Mouse (Mus musculus) kidney, embryonic 15.5 days (tissue): ENCODE data around the gene Dnm3. TPM values are rescaled to one million over a fixed set of nuclear protein-coding genes. Genes with fewer than 3 reads are reported as not detected.

Source experiments
- ATAC-seq: fragments of 200-750 bp; cut with Nextera tagmentation; replicated peaks from 2 replicates; pipeline ENCODE4 v1.8.0; 2017; ENCODE audit warnings: moderate TSS enrichment; ENCODE audit not compliant: low FRiP score
- H3K27ac ChIP-seq: fragments of 300-500 bp; sonication (generic); 2 replicates; pipeline ENCODE4 v1.5.1; 2015; ENCODE audit warnings: mild to moderate bottlenecking, inconsistent platforms
- H3K27me3 ChIP-seq: fragments of 300-500 bp; sonication (generic); 2 replicates; pipeline ENCODE4 v1.6.1; 2015; ENCODE audit warnings: inconsistent platforms
- H3K36me3 ChIP-seq: fragments of 300-500 bp; sonication (generic); 2 replicates; pipeline ENCODE4 v1.6.1; 2015; ENCODE audit warnings: inconsistent platforms
- H3K4me1 ChIP-seq: fragments of 300-500 bp; sonication (generic); 2 replicates; pipeline ENCODE4 v1.6.1; 2015; ENCODE audit warnings: inconsistent platforms
- H3K4me2 ChIP-seq: fragments of 300-500 bp; sonication (generic); 2 replicates; pipeline ENCODE4 v1.6.1; 2015; ENCODE audit warnings: moderate library complexity, mild to moderate bottlenecking, inconsistent platforms
- H3K4me3 ChIP-seq: fragments of 300-500 bp; sonication (generic); replicated peaks from 2 replicates; pipeline ENCODE4 v1.5.1; 2015; ENCODE audit warnings: mild to moderate bottlenecking, inconsistent platforms
- H3K9ac ChIP-seq: fragments of 300-500 bp; sonication (generic); 2 replicates; pipeline ENCODE4 v1.6.1; 2015; ENCODE audit warnings: mild to moderate bottlenecking, inconsistent platforms
- H3K9me3 ChIP-seq: fragments of 300-500 bp; sonication (generic); replicated peaks from 2 replicates; pipeline ENCODE4 v1.6.1; 2016; ENCODE audit warnings: inconsistent platforms
- WGBS: fragments of 180-500 bp; shearing (Covaris S2); methylation state at CpG from one replicate; pipeline ENCODE4 v1.1.7; 2015; ENCODE audit warnings: mixed read lengths; 5-methylcytosine and 5-hydroxymethylcytosine counted together
- polyA plus RNA-seq: library from polyadenylated mRNA; unstranded; fragments of >200 nt; fragmentation: Nextera tagmentation; extraction: Ambion mirVana; gene quantifications from 2 replicates; pipeline ENCODE4 v1.2.1, GENCODE M21; 2015

The Dnm3 gene
- polyA plus RNA-seq, 1 experiment from 2014 or later, result 7.6 TPM

DNA sequence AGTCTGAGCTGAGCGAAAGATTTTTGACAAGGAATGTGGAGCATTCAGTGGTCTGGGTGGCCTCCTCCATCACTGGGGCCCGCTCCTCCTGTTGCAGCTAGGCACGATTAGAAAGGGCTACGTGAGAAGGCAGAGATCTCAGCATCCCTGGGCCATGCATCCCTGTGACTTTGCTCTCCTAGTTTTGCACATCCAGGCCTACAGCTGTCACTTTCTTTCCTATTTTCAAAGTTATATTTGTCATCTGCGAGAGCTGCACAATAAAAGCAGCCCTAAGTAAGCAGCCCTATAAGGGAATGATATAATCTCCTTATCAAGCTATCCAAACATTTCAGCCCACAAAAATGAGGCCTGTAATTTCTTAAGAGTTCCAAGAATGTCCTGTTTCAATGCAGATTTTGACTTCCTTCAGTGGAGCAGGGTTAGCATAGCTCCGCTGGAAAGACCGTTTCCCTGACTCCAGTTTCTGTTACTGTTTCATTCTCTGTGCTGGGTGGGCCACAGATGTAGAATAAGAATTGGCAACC, 252.2 kb downstream of the Dnm3 start:
- no peak overlapping the region for H3K4me3 ChIP-seq
- H3K9me3 ChIP-seq, result no peaks in the 10 kb centered on the region
- H3K27ac ChIP-seq, result peak overlapping the region; percentile 65
- H3K27me3 ChIP-seq, result no peaks in the 10 kb centered on the region
- H3K4me2 ChIP-seq, result no peak overlapping the region
- no peaks in the 10 kb centered on the region for H3K36me3 ChIP-seq
- 0 out of 2 replicates have a peak, but pooled peaks cover 5% of the 10 kb centered on the region for H3K4me1 ChIP-seq
- no peak overlapping the region for H3K9ac ChIP-seq
- WGBS, result 56% methylated on average over 7 of the region's 7 CpGs
- ATAC-seq, result 0 out of 2 replicates have a peak, but pooled peaks have one; percentile 52

GRCm38 (mm10) chr1:162224817-162225605, 252.8 kb downstream of the Dnm3 start:
- 55% methylated on average over 10 of the region's 10 CpGs for WGBS
- ATAC-seq, result peak; percentile 54
- H3K27ac ChIP-seq, result peak overlapping the region; percentile 65

GRCm38 (mm10) chr1:162224061-162224460, 253.8 kb downstream of the Dnm3 start:
- ATAC-seq, result no peak
- H3K27me3 ChIP-seq, result no peaks in the 10 kb centered on the region
- H3K4me2 ChIP-seq, result no peak overlapping the region
- H3K4me3 ChIP-seq, result no peak overlapping the region
- H3K9me3 ChIP-seq, result no peaks in the 10 kb centered on the region
- no peak overlapping the region for H3K27ac ChIP-seq
- 76% methylated on average over 3 of the region's 3 CpGs for whole genome bisulfite sequencing
- no peaks in the 10 kb centered on the region for H3K36me3 ChIP-seq
- no peak overlapping the region for H3K9ac ChIP-seq
- 0 out of 2 replicates have a peak, but pooled peaks cover 5% of the 10 kb centered on the region for H3K4me1 ChIP-seq

More at GRCm38 (mm10) chr1:162224817-162225605, 252.8 kb downstream of the Dnm3 start:
- no peaks in the 10 kb centered on the region for H3K36me3 ChIP-seq
- no peaks in the 10 kb centered on the region for H3K9me3 ChIP-seq
- H3K9ac ChIP-seq, result no peak overlapping the region
- H3K4me3 ChIP-seq, result no peak overlapping the region
- no peaks in the 10 kb centered on the region for H3K27me3 ChIP-seq
- H3K4me2 ChIP-seq, result no peak overlapping the region
- 0 out of 2 replicates have a peak, but pooled peaks cover 5% of the 10 kb centered on the region for H3K4me1 ChIP-seq

DNA sequence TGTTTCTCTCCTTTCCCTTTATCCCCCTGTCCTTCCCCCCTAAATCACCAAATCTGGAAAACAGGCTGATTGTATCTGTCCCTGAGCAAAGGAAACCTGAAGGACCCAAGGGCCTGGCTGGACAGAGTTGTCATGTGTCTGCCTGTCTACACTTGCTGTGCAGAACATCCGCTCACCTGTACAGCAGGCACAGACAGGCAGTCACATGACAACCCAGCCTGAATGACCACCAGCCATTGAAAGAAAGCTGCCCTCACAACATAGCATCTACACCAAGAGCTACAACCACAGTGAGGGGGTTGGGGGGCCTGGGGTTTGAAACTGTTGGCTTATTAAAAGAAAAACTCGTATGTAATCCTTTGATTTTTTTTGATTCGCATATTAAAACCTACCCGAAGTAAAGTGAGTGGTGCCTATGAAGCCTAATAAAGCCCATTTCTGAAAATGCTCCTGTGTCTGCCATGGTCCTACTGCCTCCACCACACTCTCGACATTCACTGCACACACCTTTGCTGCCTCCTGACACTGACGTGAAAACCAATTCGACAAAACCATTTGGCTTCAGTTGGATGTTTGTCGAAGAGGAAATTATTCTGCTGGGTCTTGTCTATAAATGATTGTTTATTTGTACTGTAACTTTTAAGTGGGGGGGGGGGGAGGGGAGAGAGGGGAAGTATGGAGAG, 254.4 kb downstream of the Dnm3 start:
- no peaks in the 10 kb centered on the region for H3K27me3 ChIP-seq
- no peak overlapping the region for H3K4me2 ChIP-seq
- H3K4me1 ChIP-seq, result 0 out of 2 replicates have a peak, but pooled peaks cover 5% of the 10 kb centered on the region
- no peak for ATAC-seq
- H3K9ac ChIP-seq, result no peak overlapping the region
- H3K36me3 ChIP-seq, result no peaks in the 10 kb centered on the region
- no peaks in the 10 kb centered on the region for H3K9me3 ChIP-seq
- H3K4me3 ChIP-seq, result no peak overlapping the region
- WGBS, result 68% methylated on average over 8 of the region's 8 CpGs
- peak overlapping the region; percentile 27 for H3K27ac ChIP-seq

DNA sequence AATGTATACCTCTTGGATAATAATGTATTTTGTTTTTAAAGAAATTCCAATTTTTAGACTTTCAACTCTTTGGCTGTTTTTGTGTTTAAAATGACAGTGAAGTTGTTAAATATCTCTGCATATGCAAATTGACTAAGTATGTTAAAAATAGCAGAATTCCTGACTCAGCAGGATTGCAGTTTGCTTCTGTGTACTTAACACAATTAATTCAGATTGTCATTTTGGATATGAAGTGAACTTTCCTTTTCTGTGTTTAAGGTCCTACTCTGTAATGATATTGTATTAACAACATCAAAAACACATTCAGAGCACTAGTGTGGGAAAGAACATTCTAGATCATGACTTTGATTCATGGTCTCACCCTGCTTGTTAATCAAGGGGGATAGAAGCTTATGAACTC, 255.5 kb downstream of the Dnm3 start:
- ATAC-seq, result no peak
- Histone ChIP-seq H3K27ac (no peak overlapping the region), H3K4me2 (no peak overlapping the region), H3K9me3 (no peaks in the 10 kb centered on the region), H3K27me3 (no peaks in the 10 kb centered on the region), H3K4me3 (no peak overlapping the region), H3K9ac (no peak overlapping the region), H3K4me1 (peaks cover 10% of the 10 kb centered on the region; the same call in 1 of the 2 replicates), H3K36me3 (no peaks in the 10 kb centered on the region)

GRCm38 (mm10) chr1:162221801-162222301, 256.0 kb downstream of the Dnm3 start:
- Histone ChIP-seq H3K9ac (peak overlapping the region; percentile 14; the same call in 1 of the 2 replicates), H3K36me3 (no peaks in the 10 kb centered on the region), H3K4me3 (peak overlapping the region; percentile 17; the same call in 1 of the 2 replicates), H3K27me3 (no peaks in the 10 kb centered on the region), H3K9me3 (no peaks in the 10 kb centered on the region), H3K4me1 (peaks cover 14% of the 10 kb centered on the region; the same call in 1 of the 2 replicates), H3K27ac (no peak overlapping the region), H3K4me2 (no peak overlapping the region)
- ATAC-seq, result no peak
- WGBS, result 15% methylated on average over 4 of the region's 4 CpGs

- Histone ChIP-seq H3K9ac (peak overlapping the region; percentile 36; the same call in 1 of the 2 replicates), H3K27ac (peak overlapping the region; percentile 57), H3K4me2 (peak overlapping the region; percentile 47), H3K36me3 (no peaks in the 10 kb centered on the region), H3K4me3 (peak overlapping the region; percentile 48), H3K9me3 (no peaks in the 10 kb centered on the region), H3K4me1 (peaks cover 23% of the 10 kb centered on the region), H3K27me3 (no peaks in the 10 kb centered on the region)
- no peak for ATAC-seq
Observed at GRCm38 (mm10) chr1:162220891-162221290, 256.9 kb downstream of the Dnm3 start.

DNA sequence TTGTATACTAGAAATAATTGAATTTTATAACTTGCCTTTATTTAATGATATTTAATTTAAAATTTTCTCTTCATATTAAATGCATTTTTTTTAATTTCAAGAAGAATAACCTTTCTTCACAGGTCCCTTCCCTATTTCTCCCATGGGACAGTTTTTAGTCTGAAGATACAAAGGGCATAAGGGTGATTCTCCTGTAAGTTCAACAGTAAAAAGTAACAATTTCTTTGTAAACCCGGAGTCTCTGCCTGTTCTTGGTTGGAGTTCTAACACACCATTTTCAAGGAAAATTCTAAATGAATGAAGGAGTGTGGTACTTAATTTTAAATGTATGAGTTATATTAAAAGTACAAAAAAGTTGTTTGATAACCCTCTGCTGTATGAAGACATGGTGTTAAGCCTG, 258.1 kb downstream of the Dnm3 start:
- H3K4me1 ChIP-seq, result peaks cover 27% of the 10 kb centered on the region
- H3K4me2 ChIP-seq, result peak overlapping the region; percentile 47
- no peaks in the 10 kb centered on the region for H3K9me3 ChIP-seq
- H3K4me3 ChIP-seq, result peak overlapping the region; percentile 48
- H3K27ac ChIP-seq, result 0 out of 2 replicates have a peak overlapping the region, but pooled peaks have one; percentile 27
- H3K36me3 ChIP-seq, result no peaks in the 10 kb centered on the region
- 71% methylated on average over 1 of the region's 1 CpGs for WGBS
- no peaks in the 10 kb centered on the region for H3K27me3 ChIP-seq
- no peak for ATAC-seq
- no peak overlapping the region for H3K9ac ChIP-seq

GRCm38 (mm10) chr1:162218530-162219180, 259.2 kb downstream of the Dnm3 start:
- WGBS, result 38% methylated on average over 8 of the region's 8 CpGs
- H3K4me2 ChIP-seq, result peak overlapping the region; percentile 33
- H3K9ac ChIP-seq, result peak overlapping the region; percentile 53

GRCm38 (mm10) chr1:162217340-162217974, 260.4 kb downstream of the Dnm3 start:
- Histone ChIP-seq H3K4me1 (peaks cover 28% of the 10 kb centered on the region), H3K27ac (peak overlapping the region; percentile 95), H3K27me3 (no peaks in the 10 kb centered on the region), H3K36me3 (no peaks in the 10 kb centered on the region), H3K4me2 (peak overlapping the region; percentile 33), H3K4me3 (peak overlapping the region; percentile 48), H3K9ac (peak overlapping the region; percentile 53), H3K9me3 (no peaks in the 10 kb centered on the region)
- peak; percentile 93 for ATAC-seq
- WGBS, result 32% methylated on average over 15 of the region's 15 CpGs

More at GRCm38 (mm10) chr1:162218530-162219180, 259.2 kb downstream of the Dnm3 start:
- Histone ChIP-seq H3K27ac (peak overlapping the region; percentile 95), H3K4me3 (peak overlapping the region; percentile 48), H3K9me3 (no peaks in the 10 kb centered on the region), H3K36me3 (no peaks in the 10 kb centered on the region), H3K27me3 (no peaks in the 10 kb centered on the region), H3K4me1 (peaks cover 27% of the 10 kb centered on the region)
- ATAC-seq, result no peak

DNA sequence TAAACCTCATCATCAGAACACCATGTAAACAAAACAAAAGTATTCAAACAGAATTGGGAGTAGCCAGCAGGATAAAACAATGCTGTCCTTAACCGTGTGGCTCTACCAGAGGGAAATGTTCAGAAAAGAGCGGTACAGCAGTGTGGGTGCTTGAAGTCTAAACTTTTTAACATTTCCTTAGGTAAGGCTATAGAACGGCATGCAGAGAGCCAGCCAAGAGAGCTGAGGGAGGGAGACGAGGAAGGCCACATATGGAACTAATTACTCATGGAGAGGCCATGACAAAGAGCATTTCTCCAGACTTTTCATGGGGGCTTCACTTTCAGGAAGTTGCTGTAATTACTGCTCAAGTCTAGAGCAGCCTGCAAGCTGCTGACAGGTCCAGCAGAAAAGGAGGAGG, 261.2 kb downstream of the Dnm3 start:
- H3K4me2 ChIP-seq, result peak overlapping the region; percentile 25; the same call in 1 of the 2 replicates
- WGBS, result 7% methylated on average over 4 of the region's 4 CpGs
- ATAC-seq, result peak; percentile 76
- H3K9me3 ChIP-seq, result no peaks in the 10 kb centered on the region
- H3K36me3 ChIP-seq, result no peaks in the 10 kb centered on the region
- no peak overlapping the region for H3K4me3 ChIP-seq
- peaks cover 28% of the 10 kb centered on the region for H3K4me1 ChIP-seq
- H3K27ac ChIP-seq, result peak overlapping the region; percentile 88
- no peaks in the 10 kb centered on the region for H3K27me3 ChIP-seq
- no peak overlapping the region for H3K9ac ChIP-seq
